Mouse (Mus musculus) MEL (cell line): ENCODE measurements at regions not wholly inside any gene's neighbourhood (a gene's known extent, or its start where the extent isn't known, plus 50 kb on each side); places are given as distances from the start of the nearest gene placed in this dataset.

ENCODE experiments used
- DNase-seq: peaks from one replicate; pipeline ENCODE4 v3.0.0; 2011; ENCODE audit warnings: low read depth, low spot score
- H3K27ac ChIP-seq: 2 replicates; pipeline ENCODE4 v1.5.1; 2012; ENCODE audit warnings: low read depth, mild to moderate bottlenecking, control low read depth, low read length, moderate library complexity; ENCODE audit not compliant: control insufficient read depth
- H3K27me3 ChIP-seq, 2 experiments: fragments of 150-350 bp in 1 of 2; sonication (generic) in 1 of 2; 2 replicates each; pipeline ENCODE4 v1.6.1; 2012; ENCODE audit warnings: low read length in 2 of 2, mild to moderate bottlenecking in 2 of 2, improper control_type of control experiment in 1 of 2, moderate library complexity in 1 of 2; ENCODE audit not compliant: insufficient read depth in 2 of 2, control insufficient read depth in 1 of 2
- H3K36me3 ChIP-seq, 2 experiments: 2 replicates each; pipeline ENCODE4 v1.6.1; 2012 to 2014; ENCODE audit warnings: low read length in 2 of 2, improper control_type of control experiment in 1 of 2, inconsistent platforms in 1 of 2, mild to moderate bottlenecking in 1 of 2; ENCODE audit not compliant: insufficient read depth in 2 of 2, control insufficient read depth in 1 of 2
- H3K4me1 ChIP-seq, 2 experiments: fragments of 150-350 bp in 1 of 2; sonication (generic) in 1 of 2; 2 replicates each; pipeline ENCODE4 v1.6.1; 2012; ENCODE audit warnings: low read length in 2 of 2, improper control_type of control experiment in 1 of 2, mild to moderate bottlenecking in 1 of 2; ENCODE audit not compliant: insufficient read depth in 2 of 2, control insufficient read depth in 1 of 2
- H3K4me3 ChIP-seq, 2 experiments: fragments of 150-350 bp in 1 of 2; sonication (generic) in 1 of 2; 2 replicates each; pipeline ENCODE4 v1.5.1; 2012; ENCODE audit warnings: low read depth in 2 of 2, low read length in 2 of 2, mild to moderate bottlenecking in 2 of 2, moderate library complexity in 2 of 2, control low read depth in 1 of 2, improper control_type of control experiment in 1 of 2; ENCODE audit not compliant: control insufficient read depth in 1 of 2, insufficient read depth in 1 of 2
- H3K79me2 ChIP-seq: 2 replicates; pipeline ENCODE4 v1.6.1; 2012; ENCODE audit warnings: mild to moderate bottlenecking, low read length, moderate library complexity; ENCODE audit not compliant: control insufficient read depth, poor library complexity, insufficient read depth
- H3K9ac ChIP-seq: 2 replicates; pipeline ENCODE4 v1.6.1; 2012; ENCODE audit warnings: low read depth, mild to moderate bottlenecking, control low read depth, low read length, moderate library complexity; ENCODE audit not compliant: control insufficient read depth, poor library complexity, severe bottlenecking
- H3K9me3 ChIP-seq: fragments of 150-350 bp; sonication (generic); replicated peaks from 2 replicates; pipeline ENCODE4 v1.6.1; 2012; ENCODE audit warnings: mild to moderate bottlenecking, low read length, improper control_type of control experiment, moderate library complexity; ENCODE audit not compliant: insufficient read depth
- CTCF ChIP-seq, 3 experiments: IDR thresholded peaks in 2 of 3; conservative IDR thresholded peaks in 1 of 3; 2 replicates each; pipeline ENCODE4 v1.5.1; 2011 to 2012; ENCODE audit warnings: low read length in 3 of 3, low read depth in 2 of 3, mild to moderate bottlenecking in 2 of 3, improper control_type of control experiment in 1 of 3, inconsistent platforms in 1 of 3, mixed read lengths in 1 of 3, moderate library complexity in 1 of 3; ENCODE audit not compliant: control insufficient read depth in 1 of 3, insufficient read depth in 1 of 3, poor library complexity in 1 of 3, severe bottlenecking in 1 of 3
- ELF1 ChIP-seq: IDR thresholded peaks from 2 replicates; pipeline ENCODE4 v1.6.1; 2014; ENCODE audit warnings: low read depth, mild to moderate bottlenecking, inconsistent platforms, low read length, improper control_type of control experiment, moderate library complexity
- EP300 ChIP-seq, 2 experiments: IDR thresholded peaks; 2 replicates each; pipeline ENCODE4 v1.6.1; 2011; ENCODE audit warnings: improper control_type of control experiment in 2 of 2, low read length in 2 of 2, low read depth in 1 of 2, mild to moderate bottlenecking in 1 of 2
- GABPA ChIP-seq: IDR thresholded peaks from 2 replicates; pipeline ENCODE4 v1.6.1; 2012; ENCODE audit warnings: low read depth, mild to moderate bottlenecking, inconsistent platforms, low read length, improper control_type of control experiment, moderate library complexity
- HCFC1 ChIP-seq: IDR thresholded peaks from 2 replicates; pipeline ENCODE4 v1.6.1; 2012; ENCODE audit warnings: low read depth, mild to moderate bottlenecking, inconsistent platforms, low read length, improper control_type of control experiment, moderate library complexity
- JUND ChIP-seq: IDR thresholded peaks from 2 replicates; pipeline ENCODE4 v1.6.1; 2011; ENCODE audit warnings: low read depth, mild to moderate bottlenecking, improper control_type of control experiment, low read length
- MAFK ChIP-seq: IDR thresholded peaks from 2 replicates; pipeline ENCODE4 v1.6.1; 2011; ENCODE audit warnings: low read depth, mild to moderate bottlenecking, low read length, improper control_type of control experiment, borderline replicate concordance
- MAZ ChIP-seq: IDR thresholded peaks from 2 replicates; pipeline ENCODE4 v1.6.1; 2012; ENCODE audit warnings: low read depth, mild to moderate bottlenecking, inconsistent platforms, low read length, improper control_type of control experiment
- MEF2A ChIP-seq: IDR thresholded peaks from 2 replicates; pipeline ENCODE4 v1.6.1; 2014; ENCODE audit warnings: low read depth, mild to moderate bottlenecking, inconsistent platforms, low read length, improper control_type of control experiment; ENCODE audit not compliant: poor library complexity, insufficient replicate concordance, severe bottlenecking; ENCODE audit errors: extremely low read depth
- MXI1 ChIP-seq: IDR thresholded peaks from 2 replicates; pipeline ENCODE4 v1.6.1; 2011; ENCODE audit warnings: mild to moderate bottlenecking, low read depth, low read length, improper control_type of control experiment
- NELFE ChIP-seq: IDR thresholded peaks from 2 replicates; pipeline ENCODE4 v1.6.1; 2011; ENCODE audit warnings: low read depth, low read length, improper control_type of control experiment
- POLR2A ChIP-seq, 2 experiments: IDR thresholded peaks; 2 replicates each; pipeline ENCODE4 v1.6.1; 2011 to 2012; ENCODE audit warnings: low read length in 2 of 2, mild to moderate bottlenecking in 2 of 2, control low read depth in 1 of 2, improper control_type of control experiment in 1 of 2, low read depth in 1 of 2, moderate library complexity in 1 of 2; ENCODE audit not compliant: control insufficient read depth in 1 of 2, insufficient read depth in 1 of 2, poor library complexity in 1 of 2
- POLR2AphosphoS5 ChIP-seq: IDR thresholded peaks from 2 replicates; pipeline ENCODE4 v1.6.1; 2012; ENCODE audit warnings: low read depth, borderline replicate concordance, mild to moderate bottlenecking, inconsistent platforms, low read length, moderate library complexity, mixed read lengths
- RAD21 ChIP-seq: IDR thresholded peaks from 2 replicates; pipeline ENCODE4 v1.6.1; 2011; ENCODE audit warnings: mild to moderate bottlenecking, low read depth, low read length, improper control_type of control experiment
- RCOR1 ChIP-seq: IDR thresholded peaks from 2 replicates; pipeline ENCODE4 v1.6.1; 2012; ENCODE audit warnings: low read depth, mild to moderate bottlenecking, inconsistent platforms, low read length, improper control_type of control experiment
- SIN3A ChIP-seq: IDR thresholded peaks from 2 replicates; pipeline ENCODE4 v1.6.1; 2012; ENCODE audit warnings: low read length, improper control_type of control experiment, inconsistent platforms
- SMC3 ChIP-seq: IDR thresholded peaks from 2 replicates; pipeline ENCODE4 v1.6.1; 2011; ENCODE audit warnings: low read depth, low read length, improper control_type of control experiment
- UBTF ChIP-seq: IDR thresholded peaks from 2 replicates; pipeline ENCODE4 v1.6.1; 2012; ENCODE audit warnings: low read depth, mild to moderate bottlenecking, inconsistent platforms, low read length, improper control_type of control experiment, moderate library complexity, borderline replicate concordance; ENCODE audit not compliant: insufficient read depth
- USF2 ChIP-seq, 2 experiments: IDR thresholded peaks; 2 replicates each; pipeline ENCODE4 v1.6.1; 2011 to 2012; ENCODE audit warnings: improper control_type of control experiment in 2 of 2, low read length in 2 of 2, borderline replicate concordance in 1 of 2, inconsistent platforms in 1 of 2, low read depth in 1 of 2, mild to moderate bottlenecking in 1 of 2; ENCODE audit not compliant: insufficient read depth in 1 of 2
- ZKSCAN1 ChIP-seq: IDR thresholded peaks from 2 replicates; pipeline ENCODE4 v1.6.1; 2012; ENCODE audit warnings: low read depth, mild to moderate bottlenecking, inconsistent platforms, low read length, improper control_type of control experiment, moderate library complexity

DNA sequence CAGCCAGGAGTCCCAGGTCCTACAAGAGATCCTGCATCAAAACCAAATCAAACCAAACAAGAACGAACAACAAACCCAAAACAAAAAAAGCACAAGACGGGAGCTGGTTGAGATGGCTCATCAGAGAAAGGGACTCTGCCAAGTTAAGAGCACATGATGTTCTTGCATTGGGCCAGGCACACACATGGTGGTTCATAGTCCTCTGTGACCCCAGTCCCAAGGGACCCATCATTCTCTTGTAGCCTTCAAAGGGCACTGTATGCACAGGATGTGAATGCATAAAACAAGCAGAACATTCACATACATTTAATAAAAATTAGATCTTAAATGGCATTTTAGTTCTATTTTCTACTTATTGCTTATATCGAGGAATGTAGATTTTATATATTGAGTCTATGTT, 99.5 kb upstream of the Kctd3 start:
- Histone ChIP-seq H3K9me3 (no peaks in the 10 kb centered on the region), H3K36me3 (no peaks in the 10 kb centered on the region), H3K4me3 (no peak overlapping the region), H3K27me3 (no peaks in the 10 kb centered on the region), H3K9ac (no peak overlapping the region), H3K27ac (no peak overlapping the region), H3K79me2 (no peaks in the 10 kb centered on the region), H3K4me1 (no peaks in the 10 kb centered on the region)
- TF ChIP-seq JUND: no peak
- no peak for DNase-seq

DNA sequence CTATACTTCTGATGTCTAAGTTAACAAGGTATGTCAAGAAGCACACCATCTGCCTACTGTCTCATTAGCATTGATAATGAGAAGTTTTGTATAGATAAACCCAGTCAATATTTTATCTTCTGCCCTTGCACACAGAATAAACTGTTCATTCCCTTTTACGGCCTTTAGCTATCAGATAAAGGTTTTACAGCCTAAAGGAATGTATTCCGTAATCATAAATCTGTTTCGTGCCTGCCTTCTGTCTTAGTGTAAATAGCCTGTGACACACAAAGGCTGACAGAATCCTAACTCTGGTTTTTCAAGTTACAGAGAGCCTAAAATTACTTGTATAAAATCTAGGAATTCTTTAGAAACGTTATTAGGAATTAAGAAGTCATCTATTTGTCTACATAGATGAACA, 97.6 kb upstream of the Kctd3 start:
- Histone ChIP-seq H3K9me3 (no peaks in the 10 kb centered on the region), H3K4me1 (no peaks in the 10 kb centered on the region), H3K79me2 (no peaks in the 10 kb centered on the region), H3K36me3 (no peaks in the 10 kb centered on the region), H3K27me3 (no peaks in the 10 kb centered on the region), H3K9ac (no peak overlapping the region), H3K4me3 (no peak overlapping the region), H3K27ac (no peak overlapping the region)
- no peak for DNase-seq
- TF ChIP-seq POLR2A (IDR thresholded peaks at IDR 0.05; ENCODE audit: control insufficient read depth in 1 of 2, insufficient read depth in 1 of 2, low read depth in 1 of 2, low read length in 2 of 2, poor library complexity in 1 of 2) (no peak), SMC3 (no peak), MAZ (no peak), RCOR1 (no peak), ZKSCAN1 (no peak), MAFK (no peak), UBTF (no peak), MXI1 (no peak), JUND (no peak), USF2 (IDR thresholded peaks at IDR 0.05; ENCODE audit: borderline replicate concordance in 1 of 2, insufficient read depth in 1 of 2, low read depth in 1 of 2, low read length in 2 of 2) (no peak), CTCF (IDR thresholded peaks at IDR 0.05 in 2 of 3, conservative IDR thresholded peaks at IDR 0.05 in 1 of 3; ENCODE audit: control insufficient read depth in 1 of 3, insufficient read depth in 1 of 3, low read depth in 2 of 3, low read length in 3 of 3, poor library complexity in 1 of 3, severe bottlenecking in 1 of 3) (no peak), NELFE (no peak), MEF2A (no peak), SIN3A (no peak), GABPA (no peak), HCFC1 (no peak), RAD21 (no peak), ELF1 (no peak), POLR2AphosphoS5 (no peak), EP300 (IDR thresholded peaks at IDR 0.05; ENCODE audit: low read depth in 1 of 2, low read length in 2 of 2) (no peak)
